Mouse (Mus musculus): ENCODE measurements around the gene Cdk19. TPM values are rescaled to one million over a fixed set of nuclear protein-coding genes. Genes with fewer than 3 reads are reported as not detected.

The Cdk19 gene
- total RNA-seq, 2 experiments from 2014 or later = 5.9 to 20.5 TPM

DNA sequence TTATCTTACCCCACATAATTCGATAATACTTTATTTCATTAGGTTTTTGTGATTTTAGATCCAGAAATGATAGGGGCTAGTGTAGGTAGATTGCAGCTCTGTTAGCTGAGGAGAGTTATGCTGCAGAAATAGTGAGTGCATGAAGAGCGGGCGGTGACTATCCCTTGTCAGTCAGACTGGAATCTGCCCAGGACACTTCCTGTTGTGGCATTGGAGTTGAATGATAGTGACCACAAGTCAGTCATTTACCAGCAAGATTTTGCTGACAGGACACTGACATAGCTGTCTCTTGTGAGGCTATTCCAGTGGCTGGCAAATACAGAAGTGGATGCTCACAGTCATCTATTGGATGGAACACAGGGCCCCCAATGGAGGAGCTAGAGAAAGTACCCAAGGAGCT, 97.8 kb downstream of the Cdk19 start:
- DNase-seq (ENCODE audit: low spot score) = no peak

DNA sequence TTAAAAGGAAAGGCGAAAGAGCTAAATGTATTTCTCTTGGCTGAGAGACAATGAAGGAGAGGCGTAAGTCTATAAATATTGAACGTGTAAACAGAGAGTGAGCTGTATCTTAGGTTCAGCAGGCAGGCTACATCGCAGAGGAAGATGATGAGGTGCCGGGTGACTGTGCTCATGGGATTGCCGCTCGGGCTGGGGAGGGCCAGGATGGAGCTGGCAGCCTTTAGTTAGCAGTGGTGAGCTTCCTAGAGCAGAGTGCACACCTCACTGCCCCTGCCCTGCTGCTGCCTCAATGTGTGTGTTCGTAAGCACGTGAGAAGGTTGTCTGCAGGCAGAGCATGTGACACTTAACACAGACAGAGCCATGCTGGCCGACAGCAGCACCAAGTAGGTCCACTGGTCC, 101.4 kb downstream of the Cdk19 start:
- no peak for DNase-seq (ENCODE audit: low spot score)

DNA sequence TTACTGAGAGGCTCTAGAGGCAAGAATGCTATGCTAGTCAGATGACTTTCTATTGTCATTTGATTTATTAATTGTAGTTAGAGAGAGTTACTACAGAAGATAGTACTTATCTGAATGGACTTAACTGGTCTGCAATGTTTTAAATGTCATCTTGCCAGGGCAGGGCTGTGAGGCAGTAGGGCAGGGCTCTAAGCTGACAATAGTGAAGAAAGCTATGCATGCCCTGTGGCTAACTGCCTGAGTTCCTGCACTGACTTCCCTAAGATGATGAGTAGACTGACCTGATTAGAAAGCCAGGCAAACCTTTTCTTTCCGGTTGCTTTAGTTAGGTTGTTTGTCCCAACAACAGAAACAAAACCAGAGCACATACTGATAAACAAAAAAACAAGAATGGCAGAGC, 102.7 kb downstream of the Cdk19 start:
- no peak for DNase-seq (ENCODE audit: low spot score)

DNA sequence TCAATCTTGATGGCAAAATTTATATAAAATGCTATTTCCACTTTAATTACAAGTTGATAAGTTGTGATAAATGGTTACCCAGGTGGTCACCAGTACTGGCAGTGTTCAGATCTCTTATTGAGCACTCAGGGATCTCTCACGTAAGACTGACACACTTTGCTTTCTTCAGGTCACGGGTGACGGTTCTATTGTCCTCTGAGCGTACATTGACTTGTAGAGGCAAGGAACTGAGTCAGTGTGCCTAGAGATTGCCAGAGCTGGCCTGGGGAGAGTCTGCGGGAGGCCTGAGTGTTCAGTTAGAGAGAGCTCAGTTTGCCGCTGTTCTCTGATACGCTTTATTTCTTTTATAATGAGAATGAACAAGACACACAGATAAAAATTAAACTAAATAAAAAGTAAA, 104.0 kb downstream of the Cdk19 start:
- DNase-seq (ENCODE audit: low spot score) = no peak

DNA sequence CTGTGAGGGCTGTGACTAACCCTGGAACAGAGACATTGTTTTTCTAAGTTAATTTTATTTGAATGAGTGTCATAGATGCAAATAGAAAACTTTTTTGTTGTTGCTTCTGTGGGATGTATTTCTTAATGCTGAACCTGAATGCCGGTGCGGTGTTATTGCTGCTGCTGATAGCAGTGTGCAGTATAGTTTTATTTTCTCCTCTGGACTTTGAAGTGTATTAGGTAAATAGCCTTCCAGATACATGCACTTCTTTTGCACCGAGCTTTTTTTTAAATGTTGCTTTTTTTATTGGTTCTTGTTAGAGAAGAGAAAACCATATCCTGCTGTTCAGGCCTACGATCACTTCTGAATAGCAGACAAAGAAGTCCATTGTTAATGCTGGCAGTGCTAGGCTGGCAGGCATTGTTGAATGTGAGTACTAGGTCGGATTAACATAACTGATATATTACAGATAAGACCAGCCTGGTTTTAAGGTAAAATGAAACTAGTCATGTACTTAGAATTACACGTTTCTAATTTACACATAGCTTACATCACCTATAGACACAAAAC, 104.5 kb downstream of the Cdk19 start:
- no peak for DNase-seq (ENCODE audit: low spot score)

DNA sequence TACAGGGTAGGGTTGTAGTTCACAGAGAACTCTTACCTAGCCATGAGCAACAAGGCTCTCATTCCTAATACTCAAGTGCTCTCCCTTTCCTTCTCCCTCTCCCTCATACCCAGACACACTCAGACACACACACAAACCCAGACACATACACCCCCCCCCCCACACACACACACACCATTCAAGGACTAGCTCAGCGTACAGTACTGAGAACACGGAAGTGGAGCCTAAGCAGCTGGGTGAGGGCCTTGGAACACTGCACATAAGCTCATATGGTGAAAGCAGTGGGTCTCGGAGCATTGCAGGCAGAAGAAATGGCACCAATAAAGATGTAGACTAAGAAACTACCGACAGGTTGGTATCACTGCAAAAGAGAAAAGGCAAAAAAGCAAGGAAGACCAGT, 105.2 kb downstream of the Cdk19 start:
- no peak for DNase-seq (ENCODE audit: low spot score)

DNA sequence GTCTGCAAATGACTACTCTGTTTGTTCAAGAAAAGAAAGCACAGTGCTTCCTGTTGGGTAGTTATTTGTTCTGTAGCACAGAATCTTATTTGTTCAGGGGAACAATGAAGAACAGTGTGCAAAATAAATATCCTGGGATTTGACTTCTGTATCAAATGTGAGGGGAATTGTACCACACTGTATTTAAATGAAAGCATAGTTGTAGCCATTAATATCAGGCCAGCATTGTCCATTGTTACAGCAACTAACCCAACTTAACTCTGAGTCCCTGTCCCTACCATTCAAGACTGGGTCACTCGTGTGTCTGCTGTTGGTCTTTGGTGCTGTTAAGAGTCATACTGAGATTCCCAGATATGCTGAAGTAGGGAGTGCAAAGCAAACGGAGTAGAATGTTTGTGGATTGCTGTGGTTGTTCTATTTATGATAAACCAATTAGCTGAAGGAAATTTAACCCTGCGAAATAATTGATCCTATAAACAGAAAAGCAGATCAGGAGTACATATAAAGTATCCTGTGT, 106.8 kb downstream of the Cdk19 start:
- DNase-seq (ENCODE audit: low spot score) = no peak

DNA sequence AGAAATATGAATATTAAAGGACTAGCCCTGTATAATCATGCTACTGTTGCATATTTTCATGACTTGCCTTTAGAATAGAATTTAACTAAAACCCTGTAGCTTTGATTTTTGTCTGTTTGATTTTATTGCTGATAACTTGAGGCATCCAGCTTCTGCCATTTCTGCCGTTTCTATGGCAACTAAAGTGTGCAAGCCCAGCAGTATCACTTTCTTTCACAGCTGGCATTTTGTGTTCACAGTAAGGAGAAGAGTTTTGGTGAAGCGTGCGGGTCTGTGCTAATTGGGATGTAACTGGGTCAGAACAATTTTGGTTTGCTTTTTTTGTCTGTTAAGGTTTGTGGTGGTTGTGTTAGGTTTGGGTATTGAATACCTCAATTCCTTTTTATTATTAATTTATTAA, 107.3 kb downstream of the Cdk19 start:
- no peak for DNase-seq (ENCODE audit: low spot score)

DNA sequence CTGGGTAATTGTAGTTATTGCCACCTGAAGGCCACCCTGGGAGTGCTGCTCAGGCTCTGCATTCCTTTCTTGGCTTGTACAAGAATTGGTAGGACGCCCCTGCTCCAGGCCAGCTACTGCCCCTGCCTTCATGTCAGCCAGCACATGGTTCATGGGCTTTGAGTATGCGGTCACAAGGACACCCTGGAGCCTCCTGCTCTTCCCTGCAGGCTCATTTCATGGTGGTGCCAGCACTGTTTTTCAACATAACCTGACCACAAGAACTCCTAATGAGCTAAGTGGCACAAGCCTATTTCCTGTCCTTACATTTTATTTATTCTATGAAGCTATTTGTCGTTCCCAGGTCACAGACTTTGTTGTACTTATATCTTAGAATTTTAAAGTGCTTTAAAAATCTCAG, 107.9 kb downstream of the Cdk19 start:
- DNase-seq (ENCODE audit: low spot score) = no peak

DNA sequence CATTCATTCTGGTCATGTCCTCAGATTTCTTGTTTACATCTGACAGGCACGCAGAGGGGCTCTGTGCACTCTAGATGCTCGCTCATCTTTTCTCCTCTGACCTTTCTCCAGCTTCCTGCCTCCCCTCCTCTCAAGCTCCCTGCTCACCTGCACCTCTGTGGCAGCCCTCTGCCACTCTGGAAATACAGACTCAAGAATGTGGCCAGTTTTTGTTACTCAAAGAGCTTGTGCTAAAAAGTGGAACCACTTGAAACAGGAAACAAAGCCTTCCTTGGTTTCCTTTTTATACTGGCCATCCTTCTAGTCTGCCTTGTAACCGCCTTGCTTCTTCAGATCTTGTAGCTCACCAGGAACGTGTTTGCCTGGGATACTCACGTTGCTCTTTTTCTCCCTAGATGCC, 108.6 kb downstream of the Cdk19 start:
- no peak for DNase-seq (ENCODE audit: low spot score)

DNA sequence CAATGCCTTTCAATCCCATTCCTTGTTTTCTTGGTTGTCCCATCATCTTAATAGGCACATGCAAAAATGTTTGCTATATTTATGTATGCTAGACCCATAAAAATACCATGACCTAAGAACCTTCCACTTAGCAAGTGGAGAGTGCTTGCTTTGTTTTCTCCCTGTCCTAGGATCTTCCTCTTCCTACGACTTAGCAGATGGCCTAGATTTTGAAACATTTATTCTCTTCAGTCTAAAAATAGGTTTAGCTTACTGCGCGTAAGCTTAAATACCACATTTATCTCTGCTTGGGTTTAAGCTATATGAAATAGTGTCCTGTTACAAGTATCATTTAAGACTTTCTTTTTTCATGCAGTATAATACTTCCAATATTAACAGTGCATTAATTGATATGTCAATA, 109.1 kb downstream of the Cdk19 start:
- no peak for DNase-seq (ENCODE audit: low spot score)

DNA sequence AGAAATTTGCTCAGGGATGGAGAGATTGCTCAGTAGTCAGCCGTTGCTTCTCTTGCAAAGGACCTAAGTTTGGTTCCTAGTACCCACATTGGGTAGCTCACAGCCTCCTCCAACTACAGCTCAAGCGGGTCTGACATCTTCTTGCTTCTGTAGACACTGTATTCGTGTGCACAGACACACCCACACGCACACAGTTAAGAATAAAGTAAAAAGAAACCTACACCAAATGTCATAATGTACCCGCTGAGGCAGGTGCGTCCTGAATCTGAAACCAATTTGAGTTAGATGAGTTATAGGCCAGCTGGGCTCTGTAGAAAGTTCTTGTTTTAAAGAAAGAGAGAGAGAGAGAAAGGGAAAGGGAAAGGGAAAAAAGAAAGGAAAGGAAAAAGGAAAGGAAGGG, 110.2 kb downstream of the Cdk19 start:
- DNase-seq (ENCODE audit: low spot score) = no peak

DNA sequence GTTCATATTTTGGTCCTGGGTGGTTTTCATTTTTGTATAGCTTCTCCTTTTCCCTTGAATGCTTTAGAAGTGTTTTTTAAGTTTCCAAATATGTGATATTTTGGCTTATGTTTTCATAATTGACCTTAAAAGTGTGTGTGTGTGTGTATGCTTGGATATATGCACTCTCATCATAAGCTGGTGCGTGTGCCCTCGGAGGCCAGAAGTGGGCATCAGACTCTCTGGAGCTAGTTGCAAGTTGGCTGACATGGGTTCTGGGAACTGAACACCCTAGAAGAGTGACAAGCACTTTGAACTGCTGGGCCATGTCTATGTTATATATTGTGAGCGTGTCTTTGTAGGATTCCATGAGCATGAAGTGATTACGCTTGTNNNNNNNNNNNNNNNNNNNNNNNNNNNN, 110.8 kb downstream of the Cdk19 start:
- DNase-seq (ENCODE audit: low spot score) = no peak

DNA sequence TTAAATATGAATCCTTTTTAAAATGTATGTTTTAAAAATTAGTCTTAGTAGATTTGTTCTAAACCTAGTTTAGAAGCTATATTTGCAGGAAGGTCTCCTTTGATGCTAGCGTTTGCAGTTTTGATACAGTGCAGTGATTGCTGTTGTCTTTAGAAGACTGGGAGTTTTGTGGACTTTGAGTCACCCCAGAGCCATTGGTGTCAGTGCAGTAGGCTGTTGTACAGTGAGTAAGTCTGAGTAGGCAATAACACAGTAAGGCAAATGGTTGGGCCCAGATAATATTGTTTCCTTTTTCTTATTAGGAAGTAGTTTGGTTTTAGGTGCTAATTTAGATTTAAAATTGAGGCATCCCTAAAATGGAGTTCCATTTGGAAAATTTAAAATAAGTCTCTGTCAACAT, 117.8 kb downstream of the Cdk19 start:
- no peak for DNase-seq (ENCODE audit: low spot score)

DNA sequence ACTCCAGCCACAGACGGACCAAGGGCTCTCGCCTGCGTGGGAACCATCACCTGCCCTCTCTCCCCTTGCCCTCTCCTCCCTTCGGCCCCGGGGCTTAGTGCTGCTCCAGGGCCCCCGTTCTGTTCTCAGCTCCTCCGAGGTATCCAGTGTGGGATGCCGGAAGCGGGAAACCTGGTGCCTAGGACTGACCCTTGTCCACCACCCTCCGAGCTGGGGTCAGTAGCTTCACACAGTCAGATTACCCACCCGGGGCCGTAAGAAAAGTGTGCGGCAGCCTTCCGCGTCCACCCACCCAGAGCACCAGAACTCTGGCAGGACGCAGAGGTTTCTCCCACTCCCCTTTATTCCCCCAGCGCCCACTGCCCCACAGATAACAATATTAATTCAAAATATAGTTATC, 119.8 kb downstream of the Cdk19 start:
- no peak for DNase-seq (ENCODE audit: low spot score)

DNA sequence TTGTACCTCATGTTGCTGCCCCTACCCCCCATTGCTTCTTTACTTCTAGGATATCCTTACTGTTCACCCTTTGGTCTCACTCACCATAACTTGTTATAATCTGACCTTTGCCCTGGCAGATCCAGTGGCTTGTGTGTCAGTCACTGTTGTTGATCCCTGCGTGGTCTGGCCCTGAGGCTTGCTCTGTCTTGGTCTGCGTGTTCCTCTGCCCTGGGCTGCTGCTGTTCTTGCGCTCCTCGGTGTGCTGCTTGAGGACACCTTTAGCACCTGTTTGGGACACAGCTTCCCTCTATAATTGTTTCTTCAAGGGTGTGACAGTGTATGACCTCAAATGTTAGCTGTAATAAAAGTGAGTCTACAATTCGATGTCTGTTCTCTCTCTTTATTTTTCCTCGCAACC, 122.0 kb downstream of the Cdk19 start:
- no peak for DNase-seq (ENCODE audit: low spot score)

DNA sequence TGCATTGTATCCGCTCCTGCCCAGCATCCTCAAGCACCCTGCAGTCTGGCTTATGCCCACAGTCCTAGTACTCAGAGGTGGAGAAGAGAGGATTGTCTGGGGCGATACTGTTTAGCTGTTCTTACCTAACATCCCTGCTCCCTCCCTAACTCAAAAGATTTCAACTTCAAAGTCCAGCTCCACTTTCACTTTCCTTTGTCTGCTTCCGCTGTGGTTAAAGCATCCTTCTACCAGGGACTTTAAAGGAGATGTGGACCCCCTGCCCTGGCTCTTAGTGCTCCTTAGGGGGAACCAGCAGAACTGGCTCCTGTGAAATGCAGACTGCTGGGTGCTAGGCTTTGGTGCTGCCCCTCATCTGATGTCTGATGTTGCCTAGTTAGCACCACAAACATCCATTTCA, 122.9 kb downstream of the Cdk19 start:
- no peak for DNase-seq (ENCODE audit: low spot score)

DNA sequence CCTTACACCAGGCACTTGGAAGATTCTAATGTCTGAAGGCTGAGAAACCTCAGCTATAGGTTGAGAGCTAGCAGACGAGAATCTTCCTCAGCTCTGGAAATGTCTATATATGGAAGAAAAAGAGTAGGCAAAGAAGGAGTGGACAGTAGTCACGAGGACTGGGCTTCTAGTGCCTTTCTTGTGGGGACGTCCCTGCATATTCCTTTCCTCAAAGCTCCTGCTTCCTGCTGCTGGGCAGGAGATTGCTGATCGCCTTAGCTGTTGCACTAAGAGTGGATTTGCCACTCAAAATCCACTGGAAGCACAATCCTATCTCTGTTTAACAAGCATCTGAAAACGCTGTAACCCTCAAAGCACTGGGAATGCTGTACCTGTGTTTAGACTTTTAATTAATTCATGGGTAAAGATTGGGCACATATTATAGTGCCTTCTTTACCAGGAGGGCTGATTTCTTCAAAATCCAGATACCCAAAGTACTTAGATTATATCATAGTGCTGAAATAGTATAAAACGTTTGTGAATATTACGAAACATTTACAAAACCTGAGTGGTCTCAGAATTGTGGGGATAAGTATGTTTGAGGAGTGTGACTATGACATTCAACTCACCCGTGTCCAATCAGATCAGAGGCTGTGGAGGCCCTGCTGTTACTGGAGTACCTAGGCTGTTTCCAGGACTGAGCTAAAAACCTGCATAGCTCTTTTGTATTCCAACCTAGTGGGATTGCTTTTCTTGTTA, 128.0 kb downstream of the Cdk19 start:
- no peak for DNase-seq (ENCODE audit: low spot score)

DNA sequence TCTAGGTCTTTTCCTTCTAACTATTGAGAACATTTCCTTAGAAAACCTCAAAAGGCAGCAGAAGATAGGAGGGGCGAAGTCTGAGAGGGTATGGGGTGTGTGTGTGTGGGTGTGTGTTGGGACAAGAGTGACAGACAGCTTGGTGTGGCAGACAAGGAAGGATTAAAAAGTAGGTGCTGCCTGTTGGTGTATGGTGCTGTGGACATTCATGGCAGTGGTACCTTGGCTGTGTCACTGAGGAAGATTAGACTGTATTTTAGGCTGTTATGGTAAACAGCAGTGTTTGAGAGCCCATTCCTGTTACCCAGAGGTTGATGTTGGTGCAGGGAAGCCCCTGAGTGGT, 128.5 kb downstream of the Cdk19 start:
- DNase-seq (ENCODE audit: low spot score) = no peak

DNA sequence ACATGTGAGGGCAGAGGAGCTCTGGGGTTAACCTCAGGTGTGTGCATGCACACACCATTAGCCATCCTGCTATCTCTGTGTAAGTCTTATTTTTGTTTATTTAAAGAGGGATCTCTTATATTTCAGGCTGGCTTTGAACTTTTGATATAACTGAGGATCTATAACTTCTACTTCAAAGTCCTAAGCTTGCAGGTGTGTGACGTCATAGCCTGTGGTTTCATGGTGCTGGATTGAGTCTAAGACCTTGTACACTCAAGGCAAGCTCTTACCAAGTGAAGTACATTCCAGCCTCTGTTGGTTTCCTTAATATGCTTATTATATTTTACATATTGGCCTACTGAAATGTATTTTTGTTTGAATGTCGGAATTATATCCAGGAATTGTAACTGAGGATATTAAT, 129.8 kb downstream of the Cdk19 start:
- DNase-seq (ENCODE audit: low spot score) = no peak

DNA sequence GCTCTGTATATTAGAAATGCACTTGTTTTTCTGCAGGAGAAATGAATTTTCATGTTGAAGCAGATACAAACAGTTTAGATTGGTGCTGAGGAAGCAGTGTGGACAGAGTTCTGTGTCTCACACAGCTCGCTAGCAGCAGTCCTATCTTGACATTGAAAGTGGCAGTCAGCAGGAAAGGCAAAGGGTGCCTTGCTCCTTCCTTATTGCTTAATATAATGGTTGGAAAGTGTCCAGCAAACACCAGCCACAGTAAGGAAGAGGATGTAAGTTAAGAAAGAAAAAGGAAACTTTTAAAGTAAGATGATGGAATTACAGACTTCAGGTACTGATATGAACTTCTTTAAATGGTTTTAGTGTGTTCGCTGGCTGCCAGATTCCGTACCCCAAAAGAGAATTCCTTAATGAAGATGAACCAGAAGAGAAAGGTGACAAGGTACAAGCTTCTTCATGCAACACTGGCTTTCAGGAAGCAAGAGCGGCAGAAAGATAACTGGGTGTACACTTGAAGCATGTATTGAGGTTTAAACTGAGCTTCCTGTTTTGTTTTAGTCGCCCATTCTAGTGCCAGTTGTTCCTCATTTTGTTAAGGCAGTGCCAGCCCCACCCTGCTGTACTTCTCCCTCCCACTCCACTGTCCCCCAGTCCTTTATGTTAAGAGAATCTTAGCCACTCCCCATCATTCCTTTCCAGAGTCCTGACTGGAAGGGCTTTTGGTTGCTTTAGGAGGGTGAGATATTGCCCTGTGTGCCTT, 137.3 kb downstream of the Cdk19 start:
- DNase-seq (ENCODE audit: low spot score) = no peak

DNA sequence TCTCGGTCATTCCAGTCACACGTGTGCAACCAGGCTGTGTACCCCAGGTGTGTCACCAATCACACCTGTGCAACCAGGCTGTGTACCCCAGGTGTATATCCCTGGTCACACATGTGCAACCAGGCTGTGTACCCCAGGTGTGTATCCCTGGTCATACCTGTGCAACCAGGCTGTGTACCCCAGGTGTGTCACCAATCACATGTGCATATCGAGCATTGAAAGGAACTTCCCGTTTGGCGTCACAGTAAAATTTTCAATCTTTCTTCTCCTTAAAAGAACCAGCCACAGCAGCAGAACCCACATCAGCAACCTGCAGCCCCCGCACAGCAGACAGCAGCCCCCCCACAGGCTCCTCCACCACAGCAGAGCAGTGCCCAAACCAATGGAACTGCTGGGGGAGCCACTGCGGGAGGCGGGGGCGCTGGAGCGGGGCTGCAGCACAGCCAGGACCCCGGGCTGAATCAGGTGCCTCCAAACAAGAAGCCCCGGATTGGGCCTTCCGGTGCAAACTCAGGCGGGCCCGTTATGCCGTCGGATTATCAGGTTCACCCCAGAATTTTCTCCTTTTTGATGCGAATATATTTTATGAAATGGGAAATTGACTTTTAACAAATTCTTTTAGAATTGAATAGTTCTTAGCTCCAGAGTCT, 138.2 kb downstream of the Cdk19 start:
- no peak for DNase-seq (ENCODE audit: low spot score)
